Mouse (Mus musculus): ENCODE results near the gene Scgb2b2.

Gene Scgb2b2

DNA sequence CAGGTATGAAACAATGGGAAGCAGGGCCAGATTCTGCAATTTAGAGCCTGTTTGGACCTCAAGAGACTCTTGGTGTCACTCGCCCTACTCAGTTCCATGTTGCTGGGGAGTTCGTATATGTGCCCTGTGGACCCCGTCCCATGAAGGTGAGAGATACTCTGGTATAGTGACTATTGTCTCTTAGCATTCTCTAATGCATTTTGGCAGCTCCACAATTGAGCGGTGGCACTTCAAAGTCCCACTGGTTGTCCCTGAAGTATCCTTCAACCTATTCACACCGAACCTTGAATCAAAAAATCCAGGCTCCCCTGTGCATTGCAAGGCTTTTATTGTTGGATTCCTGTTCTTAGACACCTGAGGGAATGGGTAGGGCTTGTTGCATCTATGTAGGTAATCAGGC lies at the start of gene Scgb2b2:
Gene Scgb2b2 (plus strand): TSS at position 301 of the 400 bp plus-strand sequence.
- no peak for DNase-seq (ENCODE audit: low read depth, low spot score)

DNA sequence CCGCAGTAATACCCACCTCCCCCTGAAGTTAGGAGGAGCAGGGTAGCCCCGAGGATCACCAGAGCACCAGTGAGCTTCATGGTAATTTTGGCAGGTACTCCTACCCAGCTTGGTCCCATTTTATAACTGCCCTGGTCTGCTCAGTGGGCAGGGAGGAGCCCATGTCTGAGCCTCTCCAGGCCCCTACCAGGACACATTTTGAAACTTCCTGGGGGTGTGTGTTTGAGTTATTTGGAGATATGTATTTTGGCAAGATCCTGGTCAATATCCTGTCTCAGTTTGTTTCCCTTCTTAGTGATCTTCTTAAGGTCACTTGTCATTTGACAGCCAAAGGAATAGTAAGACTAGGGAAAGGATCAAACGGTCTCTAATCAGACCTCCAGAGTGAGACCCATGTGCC lies 1.4 kb downstream of the Scgb2b2 start, which contains the start of gene Scgb1b2:
Gene Scgb1b2 (minus strand): TSS at position 101 of the 400 bp plus-strand sequence.
- DNase-seq (ENCODE audit: low read depth, low spot score): no peak

All from c-Kit-negative CD71-positive TER-119-positive erythroid progenitor cells, embryonic 14.5 days (primary cell).